Mouse (Mus musculus) E14TG2a.4 (cell line): Measurements from ENCODE around the gene Rnf227.

Experiments used
- CTCF ChIP-seq: conservative IDR thresholded peaks from 2 replicates; pipeline ENCODE4 v1.5.1; 2014; ENCODE audit warnings: low read length
- NANOG ChIP-seq: IDR thresholded peaks from 2 replicates; pipeline ENCODE4 v1.6.1; 2014; ENCODE audit warnings: borderline replicate concordance, low read length, mixed read lengths
- POU5F1 ChIP-seq: IDR thresholded peaks from 2 replicates; pipeline ENCODE4 v1.6.1; 2014; ENCODE audit warnings: low read length, borderline replicate concordance

DNA sequence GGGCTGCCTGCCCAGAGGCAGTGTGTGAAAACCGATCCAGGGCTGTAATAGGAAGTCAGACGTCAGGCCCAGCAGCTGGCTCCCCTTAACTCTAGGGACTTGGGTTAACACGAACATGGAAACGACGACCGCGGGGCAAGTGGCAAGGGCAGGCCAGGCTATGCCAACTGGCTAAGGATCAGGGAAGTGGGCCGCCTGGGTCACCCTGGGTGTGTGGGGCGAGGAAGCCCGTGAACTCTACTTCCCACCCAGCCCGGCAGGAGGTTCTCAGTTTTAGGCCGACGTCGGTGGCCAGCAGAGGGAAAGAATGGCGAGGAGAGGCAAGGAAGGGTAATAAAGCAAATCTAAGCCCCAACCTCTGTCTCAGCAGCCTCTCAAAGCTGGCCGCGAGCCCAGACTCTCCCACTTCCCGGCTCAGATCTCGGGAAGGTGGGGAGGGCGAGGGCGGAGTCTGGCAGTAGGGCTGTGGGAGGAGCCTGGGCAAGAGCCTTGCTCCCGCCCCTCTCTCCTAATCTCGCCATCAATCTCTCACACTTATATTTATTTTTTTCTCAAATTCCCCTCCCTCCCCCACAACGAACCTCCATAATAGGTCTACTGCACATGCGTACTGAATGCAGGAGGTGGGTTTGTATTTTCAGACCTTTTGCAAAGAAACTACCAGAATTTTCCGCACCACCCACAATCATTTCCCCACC lies 26.0 kb downstream of the Rnf227 start:
- no peak for TF ChIP-seq CTCF
- no peak for TF ChIP-seq POU5F1
- no peak for TF ChIP-seq NANOG
